Mouse (Mus musculus): ENCODE measurements around the gene Ccdc102a. TPM values are rescaled to one million over a fixed set of nuclear protein-coding genes. Genes with fewer than 3 reads are reported as not detected.
"Not testable (repeated sequence)": the region's sequence is repeated elsewhere in the genome, so short reads cannot be mapped to it uniquely, and the experiment has no call there.

The Ccdc102a gene
- total RNA-seq, 1 experiment = 10.7 TPM

DNA sequence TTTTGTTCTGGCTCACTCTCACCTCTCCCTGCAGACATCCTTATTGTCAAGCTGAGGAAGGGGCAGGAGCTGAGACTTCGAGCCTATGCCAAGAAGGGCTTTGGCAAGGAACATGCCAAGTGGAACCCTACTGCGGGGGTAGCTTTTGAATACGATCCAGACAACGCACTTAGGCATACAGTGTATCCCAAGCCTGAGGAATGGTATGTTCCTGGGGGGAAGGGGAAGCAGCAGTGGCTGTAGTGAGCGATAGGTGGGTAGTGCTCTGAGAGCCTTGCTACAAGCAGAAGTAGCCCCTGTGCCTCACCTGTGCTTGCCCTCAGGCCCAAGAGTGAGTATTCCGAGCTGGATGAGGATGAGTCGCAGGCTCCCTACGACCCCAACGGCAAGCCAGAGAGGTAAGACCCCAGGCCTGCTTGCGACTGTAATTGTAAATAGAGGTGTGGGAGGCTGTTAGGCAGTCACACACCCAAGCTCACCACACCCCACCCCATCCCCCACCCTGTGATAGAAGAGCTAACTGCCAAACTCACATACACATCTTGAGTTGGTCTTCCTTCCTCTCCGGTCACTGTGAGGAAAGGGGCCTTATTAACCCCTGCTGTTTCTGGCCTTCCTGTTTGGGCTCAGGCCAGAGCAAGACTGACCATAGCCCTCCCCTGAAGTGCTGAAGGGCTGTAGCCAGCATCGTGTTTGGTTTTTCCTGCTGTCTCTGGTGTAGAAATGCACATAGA, 55.2 kb downstream of the Ccdc102a start:
- in situ Hi-C loops (cut with MboI; ENCODE audit: low sequenced_read_pairs in 2 of 2, unreplicated experiment in 2 of 2) = no loop called here
- no peaks in the 10 kb centered on the region for H3K9me3 ChIP-seq (ENCODE audit: control insufficient read depth, insufficient read depth, low read depth, low read length)

GRCm38 (mm10) chr8:94861352-94861910, 56.5 kb downstream of the Ccdc102a start:
- in situ Hi-C loops (cut with MboI; ENCODE audit: low sequenced_read_pairs in 2 of 2, unreplicated experiment in 2 of 2) = no loop called here
- H3K36me3 ChIP-seq (ENCODE audit: control insufficient read depth, insufficient read depth, low read length, poor library complexity, severe bottlenecking) = peaks cover 48% of the 10 kb centered on the region

More for the DNA sequence above, 55.2 kb downstream of the Ccdc102a start:
- Histone ChIP-seq H3K36me3 (ENCODE audit: control insufficient read depth, insufficient read depth, low read length, poor library complexity, severe bottlenecking) (peaks cover 53% of the 10 kb centered on the region), H3K4me3 (ENCODE audit: insufficient read depth in 1 of 2, low read depth in 1 of 2, low read length in 2 of 2, poor library complexity in 1 of 2, severe bottlenecking in 1 of 2) (no peak overlapping the region), H3K27ac (ENCODE audit: insufficient read depth, low read depth, low read length, poor library complexity, severe bottlenecking) (no peak overlapping the region), H3K9ac (ENCODE audit: insufficient read depth, low read depth, low read length, poor library complexity, severe bottlenecking) (no peak overlapping the region), H3K4me1 (ENCODE audit: control insufficient read depth in 2 of 2, insufficient read depth in 2 of 2, low read length in 2 of 2, poor library complexity in 1 of 2) (peaks cover 0 to 20% of the 10 kb centered on the region in 2 experiments; a peak in 2 of 4 replicates)
- TF ChIP-seq ZNF384 (IDR thresholded peaks at IDR 0.05; ENCODE audit: low read depth, low read length) (no peak), HCFC1 (IDR thresholded peaks at IDR 0.05; ENCODE audit: borderline replicate concordance, insufficient read depth, low read length) (no peak), MAFK (IDR thresholded peaks at IDR 0.05; ENCODE audit: insufficient read depth, low read depth, low read length) (no peak), ZC3H11A (IDR thresholded peaks at IDR 0.05; ENCODE audit: borderline replicate concordance, low read depth, low read length) (no peak), CHD2 (IDR thresholded peaks at IDR 0.05; ENCODE audit: low read depth, low read length) (no peak)
- DNase-seq (ENCODE audit: low read depth, low spot score) = no peak

DNA sequence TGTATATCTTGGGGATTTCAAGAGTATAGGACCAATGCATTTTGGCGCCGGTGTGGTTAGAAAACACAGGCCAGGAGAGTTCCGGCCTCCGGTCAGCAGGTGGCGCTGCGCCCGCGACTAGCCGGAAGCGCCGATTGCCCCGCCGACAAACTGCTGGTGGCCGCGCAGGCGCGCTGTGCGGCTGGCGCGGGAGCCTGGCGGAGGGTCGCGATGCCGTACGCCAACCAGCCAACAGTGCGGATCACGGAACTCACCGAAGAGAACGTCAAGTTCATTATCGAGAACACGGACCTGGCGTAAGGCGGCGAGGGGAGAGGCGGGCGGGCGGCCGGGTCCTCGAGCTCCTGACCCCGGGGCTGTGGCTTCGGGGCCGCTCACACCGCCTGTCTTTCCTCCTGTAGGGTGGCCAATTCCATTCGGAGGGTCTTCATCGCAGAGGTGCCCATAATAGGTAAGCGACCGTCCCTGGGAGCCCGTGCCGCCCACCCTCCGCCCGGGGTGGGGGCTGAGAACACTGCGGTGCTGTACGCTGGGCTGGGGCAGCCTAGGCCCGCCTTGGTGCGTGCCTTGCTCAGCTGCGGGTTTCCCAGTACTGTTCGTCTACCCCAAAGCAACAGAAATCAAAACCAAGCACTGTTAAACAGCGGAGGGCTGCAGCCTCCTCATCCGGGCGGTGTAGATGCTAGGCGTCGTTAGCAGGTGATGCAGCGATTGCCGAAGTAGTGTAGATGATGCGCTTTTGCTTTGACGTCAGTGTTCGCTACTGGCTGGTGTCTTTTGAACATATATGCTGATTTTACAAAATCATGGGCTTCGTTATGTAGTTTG, 60.3 kb downstream of the Ccdc102a start, which contains the start of gene Polr2c:
Polr2c (plus strand) TSS at position 105 of the 828 bp plus-strand sequence.
- Histone ChIP-seq H3K4me1 (ENCODE audit: control insufficient read depth in 2 of 2, insufficient read depth in 2 of 2, low read length in 2 of 2, poor library complexity in 1 of 2) (peaks cover 0 to 10% of the 10 kb centered on the region in 2 experiments; a peak in 2 of 4 replicates), H3K9me3 (ENCODE audit: control insufficient read depth, insufficient read depth, low read depth, low read length) (no peaks in the 10 kb centered on the region)

More at GRCm38 (mm10) chr8:94861352-94861910, 56.5 kb downstream of the Ccdc102a start:
- no peak overlapping the region for H3K9ac ChIP-seq (ENCODE audit: insufficient read depth, low read depth, low read length, poor library complexity, severe bottlenecking)
- DNase-seq (ENCODE audit: low read depth, low spot score) = peak; percentile 50
- H3K4me1 ChIP-seq (ENCODE audit: control insufficient read depth in 2 of 2, insufficient read depth in 2 of 2, low read length in 2 of 2, poor library complexity in 1 of 2) = peaks cover 0 to 20% of the 10 kb centered on the region in 2 experiments; a peak in 2 of 4 replicates
- no peaks in the 10 kb centered on the region for H3K9me3 ChIP-seq (ENCODE audit: control insufficient read depth, insufficient read depth, low read depth, low read length)
- no peak overlapping the region for H3K4me3 ChIP-seq (ENCODE audit: insufficient read depth in 1 of 2, low read depth in 1 of 2, low read length in 2 of 2, poor library complexity in 1 of 2, severe bottlenecking in 1 of 2)
- TF ChIP-seq ZC3H11A (IDR thresholded peaks at IDR 0.05; ENCODE audit: borderline replicate concordance, low read depth, low read length) (no peak), HCFC1 (IDR thresholded peaks at IDR 0.05; ENCODE audit: borderline replicate concordance, insufficient read depth, low read length) (no peak), MAFK (IDR thresholded peaks at IDR 0.05; ENCODE audit: insufficient read depth, low read depth, low read length) (no peak), CHD2 (IDR thresholded peaks at IDR 0.05; ENCODE audit: low read depth, low read length) (no peak), ZNF384 (IDR thresholded peaks at IDR 0.05; ENCODE audit: low read depth, low read length) (no peak)
- no peak overlapping the region for H3K27ac ChIP-seq (ENCODE audit: insufficient read depth, low read depth, low read length, poor library complexity, severe bottlenecking)

GRCm38 (mm10) chr8:94857011-94857345, 60.9 kb downstream of the Ccdc102a start:
- no peaks in the 10 kb centered on the region for H3K9me3 ChIP-seq (ENCODE audit: control insufficient read depth, insufficient read depth, low read depth, low read length)
- TF ChIP-seq HCFC1 (IDR thresholded peaks at IDR 0.05; ENCODE audit: borderline replicate concordance, insufficient read depth, low read length) (no peak), CHD2 (IDR thresholded peaks at IDR 0.05; ENCODE audit: low read depth, low read length) (no peak), ZC3H11A (IDR thresholded peaks at IDR 0.05; ENCODE audit: borderline replicate concordance, low read depth, low read length) (no peak), ZNF384 (IDR thresholded peaks at IDR 0.05; ENCODE audit: low read depth, low read length) (no peak), MAFK (IDR thresholded peaks at IDR 0.05; ENCODE audit: insufficient read depth, low read depth, low read length) (no peak)
- in situ Hi-C loops (cut with MboI; ENCODE audit: low sequenced_read_pairs in 2 of 2, unreplicated experiment in 2 of 2) = no loop called here
- no peak for DNase-seq (ENCODE audit: low read depth, low spot score)
- H3K4me3 ChIP-seq (ENCODE audit: insufficient read depth in 1 of 2, low read depth in 1 of 2, low read length in 2 of 2, poor library complexity in 1 of 2, severe bottlenecking in 1 of 2) = peak overlapping the region in 1 of 2 experiments; percentile 57; a peak in 2 of 4 replicates
- H3K36me3 ChIP-seq (ENCODE audit: control insufficient read depth, insufficient read depth, low read length, poor library complexity, severe bottlenecking) = peaks cover 27% of the 10 kb centered on the region
- no peak overlapping the region; the same call in 1 of the 2 replicates for H3K9ac ChIP-seq (ENCODE audit: insufficient read depth, low read depth, low read length, poor library complexity, severe bottlenecking)
- H3K27ac ChIP-seq (ENCODE audit: insufficient read depth, low read depth, low read length, poor library complexity, severe bottlenecking) = no peak overlapping the region
- H3K4me1 ChIP-seq (ENCODE audit: control insufficient read depth in 2 of 2, insufficient read depth in 2 of 2, low read length in 2 of 2, poor library complexity in 1 of 2) = peaks cover 0 to 8% of the 10 kb centered on the region in 2 experiments; a peak in 2 of 4 replicates

More for the DNA sequence above, 60.3 kb downstream of the Ccdc102a start, which contains the start of gene Polr2c:
- in situ Hi-C loops (cut with MboI; ENCODE audit: low sequenced_read_pairs in 2 of 2, unreplicated experiment in 2 of 2) = no loop called here
- TF ChIP-seq HCFC1 (IDR thresholded peaks at IDR 0.05; ENCODE audit: borderline replicate concordance, insufficient read depth, low read length) = peak; percentile 75
- TF ChIP-seq MAFK (IDR thresholded peaks at IDR 0.05; ENCODE audit: insufficient read depth, low read depth, low read length) = 0 out of 2 replicates have a peak, but pooled peaks have one; percentile 22
- no peak for TF ChIP-seq CHD2 (IDR thresholded peaks at IDR 0.05; ENCODE audit: low read depth, low read length)
- TF ChIP-seq ZC3H11A (IDR thresholded peaks at IDR 0.05; ENCODE audit: borderline replicate concordance, low read depth, low read length) = no peak
- TF ChIP-seq ZNF384 (IDR thresholded peaks at IDR 0.05; ENCODE audit: low read depth, low read length) = no peak
- H3K9ac ChIP-seq (ENCODE audit: insufficient read depth, low read depth, low read length, poor library complexity, severe bottlenecking) = peak within 1 kb of the TSS; percentile 96
- H3K36me3 ChIP-seq (ENCODE audit: control insufficient read depth, insufficient read depth, low read length, poor library complexity, severe bottlenecking) = peaks cover 30% of the 10 kb centered on the region
- no peak within 1 kb of the TSS for H3K27ac ChIP-seq (ENCODE audit: insufficient read depth, low read depth, low read length, poor library complexity, severe bottlenecking)
- peak within 1 kb of the TSS; percentile 89 to 95 for H3K4me3 ChIP-seq (ENCODE audit: insufficient read depth in 1 of 2, low read depth in 1 of 2, low read length in 2 of 2, poor library complexity in 1 of 2, severe bottlenecking in 1 of 2)
- peak; percentile 63 for DNase-seq (ENCODE audit: low read depth, low spot score)

DNA sequence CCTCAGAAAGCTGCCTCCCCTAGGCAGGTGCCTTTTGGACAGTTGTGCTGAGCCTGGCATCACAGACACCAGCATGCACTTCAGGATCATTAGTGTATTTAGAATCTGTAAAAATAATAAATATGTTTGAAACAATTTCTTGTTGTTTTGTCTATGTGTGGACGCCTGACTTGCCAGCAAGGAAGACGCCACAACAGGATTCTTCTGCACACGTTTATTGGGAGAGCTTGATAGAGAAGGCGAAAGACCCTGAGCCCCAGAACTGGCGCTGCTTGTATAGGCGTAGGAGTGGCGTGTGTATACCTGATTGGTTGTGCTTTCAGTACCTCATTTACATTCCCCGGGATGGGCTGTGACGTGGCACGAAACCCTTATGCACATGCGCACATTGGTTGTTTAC, 63.1 kb downstream of the Ccdc102a start:
- in situ Hi-C loops (cut with MboI; ENCODE audit: low sequenced_read_pairs in 2 of 2, unreplicated experiment in 2 of 2); H3K4me3 ChIP-seq (ENCODE audit: insufficient read depth in 1 of 2, low read depth in 1 of 2, low read length in 2 of 2, poor library complexity in 1 of 2, severe bottlenecking in 1 of 2); H3K27ac ChIP-seq (ENCODE audit: insufficient read depth, low read depth, low read length, poor library complexity, severe bottlenecking); H3K9me3 ChIP-seq (ENCODE audit: control insufficient read depth, insufficient read depth, low read depth, low read length); DNase-seq (ENCODE audit: low read depth, low spot score); H3K4me1 ChIP-seq (ENCODE audit: control insufficient read depth in 2 of 2, insufficient read depth in 2 of 2, low read length in 2 of 2, poor library complexity in 1 of 2); H3K9ac ChIP-seq (ENCODE audit: insufficient read depth, low read depth, low read length, poor library complexity, severe bottlenecking): not testable (repeated sequence)
- peaks cover 27% of the 10 kb centered on the region for H3K36me3 ChIP-seq (ENCODE audit: control insufficient read depth, insufficient read depth, low read length, poor library complexity, severe bottlenecking)

Data from ES-E14 (cell line).